Mouse (Mus musculus) MEL (cell line): ENCODE data around the gene Zfp553. TPM values are rescaled to one million over a fixed set of nuclear protein-coding genes. Genes with fewer than 3 reads are reported as not detected.

ENCODE experiments used
- DNase-seq: peaks from one replicate; pipeline ENCODE4 v3.0.0; 2011; ENCODE audit warnings: low read depth, low spot score
- H3K27ac ChIP-seq: 2 replicates; pipeline ENCODE4 v1.5.1; 2012; ENCODE audit warnings: low read depth, mild to moderate bottlenecking, control low read depth, low read length, moderate library complexity; ENCODE audit not compliant: control insufficient read depth
- H3K27me3 ChIP-seq, 2 experiments: fragments of 150-350 bp in 1 of 2; sonication (generic) in 1 of 2; 2 replicates each; pipeline ENCODE4 v1.6.1; 2012; ENCODE audit warnings: low read length in 2 of 2, mild to moderate bottlenecking in 2 of 2, improper control_type of control experiment in 1 of 2, moderate library complexity in 1 of 2; ENCODE audit not compliant: insufficient read depth in 2 of 2, control insufficient read depth in 1 of 2
- H3K36me3 ChIP-seq, 2 experiments: 2 replicates each; pipeline ENCODE4 v1.6.1; 2012 to 2014; ENCODE audit warnings: low read length in 2 of 2, improper control_type of control experiment in 1 of 2, inconsistent platforms in 1 of 2, mild to moderate bottlenecking in 1 of 2; ENCODE audit not compliant: insufficient read depth in 2 of 2, control insufficient read depth in 1 of 2
- H3K4me1 ChIP-seq, 2 experiments: fragments of 150-350 bp in 1 of 2; sonication (generic) in 1 of 2; 2 replicates each; pipeline ENCODE4 v1.6.1; 2012; ENCODE audit warnings: low read length in 2 of 2, improper control_type of control experiment in 1 of 2, mild to moderate bottlenecking in 1 of 2; ENCODE audit not compliant: insufficient read depth in 2 of 2, control insufficient read depth in 1 of 2
- H3K4me3 ChIP-seq, 2 experiments: fragments of 150-350 bp in 1 of 2; sonication (generic) in 1 of 2; 2 replicates each; pipeline ENCODE4 v1.5.1; 2012; ENCODE audit warnings: low read depth in 2 of 2, low read length in 2 of 2, mild to moderate bottlenecking in 2 of 2, moderate library complexity in 2 of 2, control low read depth in 1 of 2, improper control_type of control experiment in 1 of 2; ENCODE audit not compliant: control insufficient read depth in 1 of 2, insufficient read depth in 1 of 2
- H3K79me2 ChIP-seq: 2 replicates; pipeline ENCODE4 v1.6.1; 2012; ENCODE audit warnings: mild to moderate bottlenecking, low read length, moderate library complexity; ENCODE audit not compliant: control insufficient read depth, poor library complexity, insufficient read depth
- H3K9ac ChIP-seq: 2 replicates; pipeline ENCODE4 v1.6.1; 2012; ENCODE audit warnings: low read depth, mild to moderate bottlenecking, control low read depth, low read length, moderate library complexity; ENCODE audit not compliant: control insufficient read depth, poor library complexity, severe bottlenecking
- H3K9me3 ChIP-seq: fragments of 150-350 bp; sonication (generic); replicated peaks from 2 replicates; pipeline ENCODE4 v1.6.1; 2012; ENCODE audit warnings: mild to moderate bottlenecking, low read length, improper control_type of control experiment, moderate library complexity; ENCODE audit not compliant: insufficient read depth
- CTCF ChIP-seq, 3 experiments: IDR thresholded peaks in 2 of 3; conservative IDR thresholded peaks in 1 of 3; 2 replicates each; pipeline ENCODE4 v1.5.1; 2011 to 2012; ENCODE audit warnings: low read length in 3 of 3, low read depth in 2 of 3, mild to moderate bottlenecking in 2 of 3, improper control_type of control experiment in 1 of 3, inconsistent platforms in 1 of 3, mixed read lengths in 1 of 3, moderate library complexity in 1 of 3; ENCODE audit not compliant: control insufficient read depth in 1 of 3, insufficient read depth in 1 of 3, poor library complexity in 1 of 3, severe bottlenecking in 1 of 3
- E2F4 ChIP-seq: IDR thresholded peaks from 2 replicates; pipeline ENCODE4 v1.6.1; 2011; ENCODE audit warnings: low read depth, low read length, improper control_type of control experiment, borderline replicate concordance
- EP300 ChIP-seq, 2 experiments: IDR thresholded peaks; 2 replicates each; pipeline ENCODE4 v1.6.1; 2011; ENCODE audit warnings: improper control_type of control experiment in 2 of 2, low read length in 2 of 2, low read depth in 1 of 2, mild to moderate bottlenecking in 1 of 2
- GABPA ChIP-seq: IDR thresholded peaks from 2 replicates; pipeline ENCODE4 v1.6.1; 2012; ENCODE audit warnings: low read depth, mild to moderate bottlenecking, inconsistent platforms, low read length, improper control_type of control experiment, moderate library complexity
- GATA1 ChIP-seq: IDR thresholded peaks from 2 replicates; pipeline ENCODE4 v1.6.1; 2011; ENCODE audit warnings: low read depth, low read length, improper control_type of control experiment
- HCFC1 ChIP-seq: IDR thresholded peaks from 2 replicates; pipeline ENCODE4 v1.6.1; 2012; ENCODE audit warnings: low read depth, mild to moderate bottlenecking, inconsistent platforms, low read length, improper control_type of control experiment, moderate library complexity
- KAT2A ChIP-seq: conservative IDR thresholded peaks from 2 replicates; pipeline ENCODE4 v1.6.1; 2012; ENCODE audit warnings: low read depth, low read length, improper control_type of control experiment, inconsistent platforms
- MAZ ChIP-seq: IDR thresholded peaks from 2 replicates; pipeline ENCODE4 v1.6.1; 2012; ENCODE audit warnings: low read depth, mild to moderate bottlenecking, inconsistent platforms, low read length, improper control_type of control experiment
- MXI1 ChIP-seq: IDR thresholded peaks from 2 replicates; pipeline ENCODE4 v1.6.1; 2011; ENCODE audit warnings: mild to moderate bottlenecking, low read depth, low read length, improper control_type of control experiment
- NELFE ChIP-seq: IDR thresholded peaks from 2 replicates; pipeline ENCODE4 v1.6.1; 2011; ENCODE audit warnings: low read depth, low read length, improper control_type of control experiment
- POLR2A ChIP-seq, 2 experiments: IDR thresholded peaks; 2 replicates each; pipeline ENCODE4 v1.6.1; 2011 to 2012; ENCODE audit warnings: low read length in 2 of 2, mild to moderate bottlenecking in 2 of 2, control low read depth in 1 of 2, improper control_type of control experiment in 1 of 2, low read depth in 1 of 2, moderate library complexity in 1 of 2; ENCODE audit not compliant: control insufficient read depth in 1 of 2, insufficient read depth in 1 of 2, poor library complexity in 1 of 2
- POLR2AphosphoS5 ChIP-seq: IDR thresholded peaks from 2 replicates; pipeline ENCODE4 v1.6.1; 2012; ENCODE audit warnings: low read depth, borderline replicate concordance, mild to moderate bottlenecking, inconsistent platforms, low read length, moderate library complexity, mixed read lengths
- RCOR1 ChIP-seq: IDR thresholded peaks from 2 replicates; pipeline ENCODE4 v1.6.1; 2012; ENCODE audit warnings: low read depth, mild to moderate bottlenecking, inconsistent platforms, low read length, improper control_type of control experiment
- SIN3A ChIP-seq: IDR thresholded peaks from 2 replicates; pipeline ENCODE4 v1.6.1; 2012; ENCODE audit warnings: low read length, improper control_type of control experiment, inconsistent platforms
- SMC3 ChIP-seq: IDR thresholded peaks from 2 replicates; pipeline ENCODE4 v1.6.1; 2011; ENCODE audit warnings: low read depth, low read length, improper control_type of control experiment
- TBP ChIP-seq: IDR thresholded peaks from 2 replicates; pipeline ENCODE4 v1.8.0; 2011; ENCODE audit warnings: low read depth, low read length, improper control_type of control experiment
- TCF12 ChIP-seq: IDR thresholded peaks from 2 replicates; pipeline ENCODE4 v1.6.1; 2014; ENCODE audit warnings: low read depth, mild to moderate bottlenecking, inconsistent platforms, low read length, improper control_type of control experiment, moderate library complexity
- UBTF ChIP-seq: IDR thresholded peaks from 2 replicates; pipeline ENCODE4 v1.6.1; 2012; ENCODE audit warnings: low read depth, mild to moderate bottlenecking, inconsistent platforms, low read length, improper control_type of control experiment, moderate library complexity, borderline replicate concordance; ENCODE audit not compliant: insufficient read depth
- ZKSCAN1 ChIP-seq: IDR thresholded peaks from 2 replicates; pipeline ENCODE4 v1.6.1; 2012; ENCODE audit warnings: low read depth, mild to moderate bottlenecking, inconsistent platforms, low read length, improper control_type of control experiment, moderate library complexity
- ZMIZ1 ChIP-seq: IDR thresholded peaks from 2 replicates; pipeline ENCODE4 v1.6.1; 2012; ENCODE audit warnings: low read depth, mild to moderate bottlenecking, inconsistent platforms, low read length, improper control_type of control experiment, moderate library complexity
- polyA plus RNA-seq, 2 experiments: library from polyadenylated mRNA; stranded (reverse) in 1 of 2; unstranded in 1 of 2; fragments of >175 nt in 1 of 2; fragments of >200 nt in 1 of 2; gene quantifications; 2 replicates each; pipeline versions ENCODE4 v1.2.1 to v1.2.4; 2012; ENCODE audit warnings: low replicate concordance in 2 of 2, low read depth in 1 of 2; ENCODE audit not compliant: insufficient read length in 2 of 2, insufficient read depth in 1 of 2, missing spikeins in 1 of 2
- total RNA-seq: library from RNA; depleted of rRNA; stranded (reverse); fragments of 300-350 nt; gene quantifications from 2 replicates; pipeline ENCODE4 v1.2.3, GENCODE M21; 2012

Zfp553 gene
- total and polyA plus RNA-seq, 3 experiments: 14.6 to 19.0 TPM; not detected in 1

GRCm38 (mm10) chr7:127207374-127208294 is 25.2 kb upstream of the Zfp553 start:
- Histone ChIP-seq H3K9me3 (no peaks in the 10 kb centered on the region), H3K27ac (peak overlapping the region; percentile 63), H3K9ac (peak overlapping the region; percentile 86), H3K79me2 (peaks cover 41% of the 10 kb centered on the region), H3K36me3 (peaks cover 4 to 19% of the 10 kb centered on the region in 2 experiments), H3K27me3 (no peaks in the 10 kb centered on the region), H3K4me1 (peaks cover 0 to 21% of the 10 kb centered on the region in 2 experiments; a peak in 3 of 4 replicates), H3K4me3 (peak overlapping the region; percentile 99)
- DNase-seq: peak; percentile 55
- TF ChIP-seq E2F4: no peak
- TF ChIP-seq SIN3A: 0 out of 2 replicates have a peak, but pooled peaks have one; percentile 32
- 0 out of 4 replicates have a peak, but pooled peaks of 1 of the 2 experiments have one; percentile 20 for TF ChIP-seq POLR2A (IDR thresholded peaks at IDR 0.05; ENCODE audit: control insufficient read depth in 1 of 2, insufficient read depth in 1 of 2, low read depth in 1 of 2, low read length in 2 of 2, poor library complexity in 1 of 2)
- TF ChIP-seq UBTF: 0 out of 2 replicates have a peak, but pooled peaks have one; percentile 0
- TF ChIP-seq HCFC1: 0 out of 2 replicates have a peak, but pooled peaks have one; percentile 8
- no peak for TF ChIP-seq ZKSCAN1

DNA sequence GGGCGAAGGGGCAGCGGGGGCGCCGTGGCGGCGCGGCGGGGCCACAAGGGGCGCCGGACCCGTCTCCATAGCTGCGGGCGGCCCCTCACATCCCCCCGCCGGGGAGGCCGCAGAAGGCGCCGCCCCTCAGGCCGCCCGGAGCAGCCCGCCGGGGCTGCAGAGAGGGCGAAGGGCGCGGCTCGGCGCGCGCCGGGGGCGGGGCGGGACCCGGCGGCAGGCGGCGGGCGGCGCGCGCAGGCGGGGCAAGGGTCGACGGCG is 24.6 kb upstream of the Zfp553 start, which contains the start of gene Tbc1d10b:
Gene Tbc1d10b, minus strand, starts transcription at position 174 of the 258 bp plus-strand sequence.
- peaks cover 41% of the 10 kb centered on the region for H3K79me2 ChIP-seq
- H3K27me3 ChIP-seq: no peaks in the 10 kb centered on the region
- peak within 1 kb of the TSS; percentile 99 for H3K4me3 ChIP-seq
- H3K36me3 ChIP-seq: peaks cover 4 to 21% of the 10 kb centered on the region in 2 experiments; a peak in 3 of 4 replicates
- H3K27ac ChIP-seq: peak within 1 kb of the TSS; percentile 84
- peak within 1 kb of the TSS; percentile 86 for H3K9ac ChIP-seq
- TF ChIP-seq MXI1 (0 out of 2 replicates have a peak, but pooled peaks have one; percentile 33), GATA1 (no peak), UBTF (0 out of 2 replicates have a peak, but pooled peaks have one; percentile 30)
- H3K9me3 ChIP-seq: no peaks in the 10 kb centered on the region
- H3K4me1 ChIP-seq: peaks cover 0 to 24% of the 10 kb centered on the region in 2 experiments; a peak in 3 of 4 replicates
- no peak for DNase-seq

DNA sequence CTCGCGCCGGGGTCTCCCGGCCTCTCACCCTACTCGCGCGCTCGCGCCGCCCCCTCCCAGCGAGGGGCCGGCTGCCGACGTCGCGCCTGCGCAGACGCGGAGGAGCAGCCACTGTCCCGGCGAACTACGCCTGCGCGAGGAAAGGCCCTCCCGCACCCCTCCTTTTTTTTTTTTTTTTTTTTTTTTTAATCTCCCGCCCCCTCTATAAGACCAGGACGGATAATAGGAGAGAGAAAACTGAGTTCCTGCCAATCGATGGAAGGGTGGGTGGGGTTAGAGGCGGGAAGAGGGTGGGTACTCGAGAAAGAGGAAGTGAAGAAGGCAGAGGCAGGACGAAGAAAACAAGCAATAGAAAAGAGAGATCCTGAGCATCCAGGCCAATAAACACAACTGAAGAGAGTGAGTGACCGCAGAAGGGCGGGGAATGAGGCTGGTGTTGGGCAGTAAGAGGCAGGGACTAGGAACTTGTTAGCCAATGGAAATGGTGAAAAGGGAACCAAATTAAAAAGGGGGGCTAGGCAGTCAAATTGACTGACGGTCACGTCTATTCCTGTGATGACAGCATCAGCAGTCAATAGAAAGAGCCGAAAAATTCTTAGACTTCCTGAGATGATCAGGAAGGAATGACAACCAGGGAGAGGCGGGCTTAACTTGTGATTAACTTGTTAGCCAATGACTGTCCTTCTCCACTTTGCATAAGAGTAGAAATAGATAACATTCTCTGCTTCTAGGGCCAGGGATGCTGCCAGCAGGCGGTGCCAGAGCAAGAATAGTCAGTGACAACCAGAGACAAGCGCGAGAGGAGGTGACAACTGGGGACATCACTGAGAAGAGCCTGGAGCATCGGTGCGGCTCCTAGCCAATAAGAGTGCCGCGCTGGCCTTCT is 24.1 kb upstream of the Zfp553 start, which contains the start of gene Mylpf:
Gene Mylpf, plus strand, starts transcription at position 338 of the 886 bp plus-strand sequence.
- peak within 1 kb of the TSS; percentile 84 for H3K27ac ChIP-seq
- peak within 1 kb of the TSS; percentile 99 for H3K4me3 ChIP-seq
- peak within 1 kb of the TSS; percentile 86 for H3K9ac ChIP-seq
- DNase-seq: peak; percentile 99
- no peaks in the 10 kb centered on the region for H3K27me3 ChIP-seq
- H3K9me3 ChIP-seq: no peaks in the 10 kb centered on the region
- peaks cover 4 to 21% of the 10 kb centered on the region in 2 experiments; a peak in 3 of 4 replicates for H3K36me3 ChIP-seq
- H3K4me1 ChIP-seq: peaks cover 0 to 25% of the 10 kb centered on the region in 2 experiments; a peak in 3 of 4 replicates
- H3K79me2 ChIP-seq: peaks cover 36% of the 10 kb centered on the region
- peak; percentile 36; the same call in 1 of the 2 replicates for TF ChIP-seq ZKSCAN1
- peak; percentile 75 for TF ChIP-seq GATA1
- TF ChIP-seq POLR2AphosphoS5: no peak
- 0 out of 2 replicates have a peak, but pooled peaks have one; percentile 24 for TF ChIP-seq KAT2A
- TF ChIP-seq CTCF (IDR thresholded peaks at IDR 0.05 in 2 of 3, conservative IDR thresholded peaks at IDR 0.05 in 1 of 3; ENCODE audit: control insufficient read depth in 1 of 3, insufficient read depth in 1 of 3, low read depth in 2 of 3, low read length in 3 of 3, poor library complexity in 1 of 3, severe bottlenecking in 1 of 3): peak; percentile 39 to 66 (median 62)
- peak; percentile 83 for TF ChIP-seq NELFE
- TF ChIP-seq MAZ: peak; percentile 95
- peak; percentile 41; the same call in 1 of the 2 replicates for TF ChIP-seq SMC3
- TF ChIP-seq TBP: peak; percentile 96
- peak; percentile 91 for TF ChIP-seq ZMIZ1
- TF ChIP-seq EP300 (IDR thresholded peaks at IDR 0.05; ENCODE audit: low read depth in 1 of 2, low read length in 2 of 2): no peak; a peak in 1 of 4 replicates
- peak; percentile 65 for TF ChIP-seq TCF12
- TF ChIP-seq RCOR1: peak; percentile 67
- no peak for TF ChIP-seq GABPA
